Mouse (Mus musculus): ENCODE results near the gene Pde4d. TPM values are rescaled to one million over a fixed set of nuclear protein-coding genes. Genes with fewer than 3 reads are reported as not detected.

Pde4d gene
- polyA plus RNA-seq, 1 experiment = 12.7 TPM

- TF ChIP-seq GATA1 (IDR thresholded peaks at IDR 0.05; ENCODE audit: low read length) = no peak
Observed at GRCm38 (mm10) chr13:109915964-109916363, 1466.2 kb downstream of the Pde4d start.

- TF ChIP-seq GATA1 (IDR thresholded peaks at IDR 0.05; ENCODE audit: low read length) = no peak
Observed at GRCm38 (mm10) chr13:109917551-109917950, 1467.8 kb downstream of the Pde4d start.

DNA sequence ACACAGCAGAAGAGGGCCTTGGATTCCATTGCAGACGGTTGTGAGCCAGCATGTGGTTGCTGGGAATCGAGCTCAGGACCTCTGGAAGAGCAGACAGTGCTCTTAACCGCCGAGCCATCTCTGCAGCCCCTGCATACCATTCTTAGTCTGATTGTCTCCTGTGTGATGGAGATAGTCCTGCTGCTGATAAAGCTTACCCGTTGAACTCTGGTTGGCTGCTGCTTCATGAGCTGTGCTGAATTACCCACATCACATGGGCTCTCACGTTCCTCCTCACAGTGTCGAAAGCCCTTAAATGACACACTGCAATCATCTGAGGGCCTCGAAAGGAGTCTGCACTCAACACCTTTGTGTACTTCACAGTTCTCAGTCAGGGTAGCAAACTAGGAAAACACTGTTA lies 1468.9 kb downstream of the Pde4d start:
- TF ChIP-seq GATA1 (IDR thresholded peaks at IDR 0.05; ENCODE audit: low read length) = no peak

DNA sequence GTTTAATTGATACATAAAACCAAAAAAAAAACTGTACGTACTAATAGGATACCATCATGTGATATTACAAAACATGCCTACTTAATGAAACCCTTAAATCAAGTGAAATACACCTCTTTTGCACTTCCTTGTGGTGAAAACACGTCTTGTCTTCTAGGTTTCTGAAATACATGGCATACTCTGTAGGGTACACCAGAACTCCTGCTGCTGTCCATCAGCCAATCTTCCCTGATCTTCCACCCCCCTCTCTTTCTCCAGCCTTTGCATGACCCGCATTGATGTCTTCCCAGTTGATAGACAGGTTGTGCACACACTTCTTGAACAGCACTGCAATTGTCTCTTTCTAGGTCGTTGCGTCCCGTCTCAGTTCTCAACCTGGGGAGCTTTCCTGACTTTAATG lies 1470.5 kb downstream of the Pde4d start:
- no peak for TF ChIP-seq GATA1 (IDR thresholded peaks at IDR 0.05; ENCODE audit: low read length)

DNA sequence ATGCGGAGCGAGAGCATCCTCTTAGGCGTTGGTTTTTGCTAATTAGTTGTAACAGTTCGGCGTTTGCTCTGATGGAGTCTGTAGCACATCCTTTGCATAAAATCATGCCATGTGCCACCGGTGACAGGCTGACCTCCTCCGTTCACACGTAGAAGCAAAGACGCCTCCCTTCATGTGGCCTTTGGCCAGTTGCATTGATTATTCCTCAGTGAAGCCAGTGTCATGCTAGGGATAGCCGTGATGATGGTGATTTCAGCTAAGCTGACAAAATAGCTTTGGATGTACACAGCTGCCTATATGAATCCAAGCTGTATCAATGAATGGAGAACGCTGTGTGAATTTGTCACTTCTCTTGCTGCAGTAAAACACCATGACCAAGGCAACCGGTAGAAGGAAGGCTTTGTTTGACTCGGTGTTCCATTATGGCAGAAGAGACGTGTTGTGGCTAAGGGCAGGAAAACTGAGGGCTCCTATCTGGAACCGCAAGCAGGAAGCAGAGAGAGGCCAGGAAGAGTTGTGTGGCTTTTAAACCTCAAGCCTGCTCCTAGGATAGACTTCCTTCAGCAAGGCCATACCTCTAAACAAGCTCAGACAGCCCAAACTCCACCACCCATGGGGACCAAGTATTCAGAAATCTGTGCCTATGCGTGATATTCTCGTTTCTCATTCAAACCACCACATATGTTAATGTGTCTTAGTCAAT lies 1471.7 kb downstream of the Pde4d start:
- no peak for TF ChIP-seq GATA1 (IDR thresholded peaks at IDR 0.05; ENCODE audit: low read length)

DNA sequence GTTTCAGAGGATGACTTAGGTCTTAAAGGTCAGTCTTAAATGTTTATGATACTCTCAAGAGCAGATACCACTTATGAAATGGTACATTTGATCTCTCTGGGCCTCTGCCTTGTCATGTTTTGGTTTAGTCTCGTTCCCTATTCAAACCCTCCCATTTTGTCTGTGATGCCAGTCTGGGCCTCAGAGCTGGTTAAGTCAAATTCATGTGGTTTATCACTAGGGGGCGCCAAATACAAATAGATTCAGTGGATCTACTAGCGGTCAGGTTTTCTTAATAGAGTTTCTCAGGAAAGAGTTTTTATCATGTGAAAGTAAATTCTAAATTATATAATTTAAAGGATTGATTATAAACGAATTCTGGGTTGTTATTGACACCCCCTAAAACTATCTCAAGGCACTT lies 1472.5 kb downstream of the Pde4d start:
- TF ChIP-seq GATA1 (IDR thresholded peaks at IDR 0.05; ENCODE audit: low read length) = no peak

- no peak for TF ChIP-seq GATA1 (IDR thresholded peaks at IDR 0.05; ENCODE audit: low read length)
Observed at GRCm38 (mm10) chr13:109922782-109923181, 1473.0 kb downstream of the Pde4d start.

- TF ChIP-seq GATA1 (IDR thresholded peaks at IDR 0.05; ENCODE audit: low read length) = no peak
Observed at GRCm38 (mm10) chr13:109924771-109925170, 1475.0 kb downstream of the Pde4d start.

DNA sequence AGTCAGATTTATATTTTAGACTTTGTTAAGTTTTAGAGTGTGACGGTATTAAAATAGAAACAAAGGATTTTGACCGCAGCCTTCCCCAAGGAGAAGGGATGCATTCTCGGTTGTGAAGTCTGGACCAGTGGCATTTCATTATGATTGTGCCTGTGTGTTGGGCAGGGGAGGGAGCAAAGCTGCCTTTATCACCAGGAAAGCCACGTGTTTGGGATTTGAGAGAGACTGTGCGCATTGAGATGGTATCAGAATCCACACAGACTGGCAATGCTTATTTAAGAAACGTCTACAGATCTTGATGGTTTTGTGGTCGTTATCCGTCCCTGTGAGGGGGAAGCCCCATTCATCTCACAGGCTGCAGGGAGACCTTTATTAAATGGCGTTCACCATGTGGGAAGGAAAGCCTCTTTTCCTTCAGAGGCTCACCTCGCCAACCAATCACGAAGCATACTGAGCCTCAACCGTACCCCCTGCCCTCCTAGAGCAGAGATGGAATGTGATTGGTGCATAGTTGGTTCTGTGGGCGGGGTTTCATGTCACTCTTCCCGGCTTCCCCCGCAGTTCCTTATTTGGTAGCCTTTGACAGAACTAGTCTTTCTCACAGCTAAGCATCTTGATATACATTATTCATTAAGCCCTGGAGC lies 1476.7 kb downstream of the Pde4d start:
- TF ChIP-seq GATA1 (IDR thresholded peaks at IDR 0.05; ENCODE audit: low read length) = no peak

DNA sequence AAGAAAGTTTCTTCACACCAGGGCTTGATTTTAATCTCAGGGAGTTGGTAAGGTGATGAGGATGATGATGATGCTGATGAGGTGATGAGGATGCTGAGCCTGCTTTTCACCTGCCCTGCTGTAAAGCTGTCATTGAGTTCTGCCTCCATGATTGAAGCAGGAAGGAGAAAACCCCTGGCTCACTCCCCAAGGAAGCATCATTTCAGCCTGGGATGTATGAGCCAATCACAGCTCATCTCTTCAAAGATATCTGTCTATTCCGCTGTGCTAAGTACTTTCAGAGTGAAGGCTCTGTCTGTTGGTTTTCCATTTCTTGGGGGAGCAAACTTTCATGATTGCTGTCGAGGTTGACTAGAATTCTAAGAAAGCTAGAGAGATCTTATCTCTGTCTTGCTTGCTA lies 1478.0 kb downstream of the Pde4d start:
- TF ChIP-seq GATA1 (IDR thresholded peaks at IDR 0.05; ENCODE audit: low read length) = no peak

DNA sequence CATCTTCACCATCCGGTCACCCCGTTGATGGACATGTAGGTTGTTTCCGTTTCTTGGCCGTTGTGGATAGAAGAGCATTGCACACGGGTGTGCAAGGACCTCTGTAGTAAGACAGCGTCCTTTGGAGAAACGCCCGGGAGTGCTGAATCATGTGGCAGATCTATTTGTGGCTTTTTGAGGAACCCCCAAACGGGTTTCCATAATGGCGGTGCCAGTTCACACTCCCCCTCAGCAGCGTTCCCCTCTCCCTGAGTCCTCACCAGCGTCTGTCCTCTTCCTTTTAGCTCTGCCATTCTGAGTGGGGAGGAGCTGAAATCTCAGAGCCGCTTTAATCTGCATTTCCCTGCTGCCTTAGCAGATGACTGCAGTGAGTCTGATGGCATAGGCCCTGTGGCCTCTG lies 1482.9 kb downstream of the Pde4d start:
- no peak for TF ChIP-seq GATA1 (IDR thresholded peaks at IDR 0.05; ENCODE audit: low read length)

- no peak for TF ChIP-seq GATA1 (IDR thresholded peaks at IDR 0.05; ENCODE audit: low read length)
Observed at GRCm38 (mm10) chr13:109933554-109933953, 1483.8 kb downstream of the Pde4d start.

GRCm38 (mm10) chr13:109936866-109937265 lies 1487.1 kb downstream of the Pde4d start:
- TF ChIP-seq GATA1 (IDR thresholded peaks at IDR 0.05; ENCODE audit: low read length) = no peak

DNA sequence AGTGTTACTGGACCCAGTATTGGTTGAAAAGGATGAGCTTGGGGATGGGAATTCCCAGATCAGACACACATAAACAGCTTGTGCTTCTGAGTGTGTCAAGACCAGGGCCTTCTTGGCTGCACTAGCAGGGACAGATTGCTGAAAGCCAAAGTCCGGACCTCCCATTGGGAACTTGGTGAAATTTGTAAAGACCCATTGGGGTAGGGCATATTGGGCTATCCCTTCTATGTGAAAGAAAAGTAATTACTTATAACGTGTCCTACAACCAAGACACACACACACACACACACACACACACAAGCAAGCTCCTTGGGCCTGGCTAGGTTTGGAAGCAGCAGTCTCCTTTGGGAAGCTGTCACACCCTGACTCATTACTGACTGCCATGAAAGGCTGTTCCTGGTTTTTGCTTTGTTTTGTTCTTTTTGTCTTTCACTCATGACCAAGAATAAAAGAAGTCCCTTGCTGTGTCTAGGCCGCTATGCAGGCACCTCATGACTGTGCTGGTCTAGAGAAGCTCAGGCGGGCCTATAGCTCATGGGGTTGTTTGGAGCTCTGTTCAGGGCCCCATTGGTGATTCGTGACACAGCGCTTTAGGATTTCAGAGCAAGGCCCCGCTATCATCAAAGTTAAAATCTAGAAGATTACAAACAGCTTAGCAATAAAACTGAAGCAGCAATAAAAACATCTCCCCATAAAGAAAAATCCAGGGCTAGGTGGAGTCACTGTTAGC lies 1495.2 kb downstream of the Pde4d start:
- TF ChIP-seq GATA1 (IDR thresholded peaks at IDR 0.05; ENCODE audit: low read length) = no peak

DNA sequence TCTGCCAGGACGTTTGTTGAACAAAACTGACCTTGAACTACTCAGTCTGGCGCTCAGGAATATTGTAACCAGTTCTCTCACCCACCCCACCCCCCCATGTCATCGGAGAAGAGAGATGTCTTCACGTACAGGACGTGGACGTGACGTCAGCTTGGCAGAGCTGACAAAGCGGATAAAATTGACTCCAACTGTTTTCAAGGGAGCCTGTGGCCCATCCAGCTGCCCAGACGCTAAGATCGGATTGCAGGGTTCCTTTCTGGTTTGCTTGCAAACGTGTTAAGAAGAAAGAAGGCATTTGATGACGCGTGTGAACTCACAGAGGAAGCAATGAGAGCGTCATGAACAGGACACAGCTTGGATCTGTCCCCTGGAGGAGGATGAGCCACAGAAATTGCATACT lies 1501.7 kb downstream of the Pde4d start:
- no peak for TF ChIP-seq GATA1 (IDR thresholded peaks at IDR 0.05; ENCODE audit: low read length)

- no peak for TF ChIP-seq GATA1 (IDR thresholded peaks at IDR 0.05; ENCODE audit: low read length)
Observed at GRCm38 (mm10) chr13:109954189-109954588, 1504.4 kb downstream of the Pde4d start.

GRCm38 (mm10) chr13:109957953-109958352 lies 1508.2 kb downstream of the Pde4d start:
- TF ChIP-seq GATA1 (IDR thresholded peaks at IDR 0.05; ENCODE audit: low read length) = no peak
